Mouse (Mus musculus): ENCODE measurements around the gene Chd8. TPM values are rescaled to one million over a fixed set of nuclear protein-coding genes. Genes with fewer than 3 reads are reported as not detected.

The Chd8 gene
- total and polyA plus RNA-seq, 3 experiments = 17.3 to 96.8 (median 49.2) TPM

- no peak overlapping the region for H3K4me3 ChIP-seq (replicated peaks in 1 of 3; ENCODE audit: low read depth in 2 of 3, low read length in 2 of 3, poor library complexity in 1 of 3)
- H3K79me2 ChIP-seq (replicated peaks; ENCODE audit: control insufficient read depth, extremely low read depth, insufficient read depth, poor library complexity, severe bottlenecking) = no peaks in the 10 kb centered on the region
- dilution Hi-C loops (cut with MboI; ENCODE audit: extremely low pct_ligation_motif_present, extremely low pct_unique_long_range_greater_than_20kb, low sequenced_read_pairs) (no loop called here), in situ Hi-C loops (cut with MboI; ENCODE audit: low pct_ligation_motif_present, low pct_unique_long_range_greater_than_20kb, low sequenced_read_pairs) (no loop called here)
- H3K4me2 ChIP-seq (ENCODE audit: insufficient read depth, low read depth, poor library complexity, severe bottlenecking) = no peak overlapping the region
- no peaks in the 10 kb centered on the region for H3K27me3 ChIP-seq (replicated peaks)
- no peak for DNase-seq (ENCODE audit: extremely low read depth)
- no peak overlapping the region for H3K9ac ChIP-seq (ENCODE audit: insufficient read depth, low read depth)
- no peaks in the 10 kb centered on the region for H3K9me3 ChIP-seq (replicated peaks; ENCODE audit: low read length)
- H3K4me1 ChIP-seq (ENCODE audit: control insufficient read depth in 1 of 2, insufficient read depth in 2 of 2) = peaks cover 0 to 7% of the 10 kb centered on the region in 2 experiments; a peak in 2 of 4 replicates
- no peak overlapping the region for H3K27ac ChIP-seq (ENCODE audit: insufficient read depth, low read depth)
- TF ChIP-seq ZC3H11A (IDR thresholded peaks at IDR 0.05; ENCODE audit: low read depth, low read length) (no peak), TBP (conservative IDR thresholded peaks at IDR 0.05; ENCODE audit: low read depth, low read length) (no peak), ELF1 (IDR thresholded peaks at IDR 0.05; ENCODE audit: low read depth, low read length) (no peak)
- H3K36me3 ChIP-seq (replicated peaks in 1 of 2; ENCODE audit: control insufficient read depth in 1 of 2, insufficient read depth in 1 of 2, low read length in 1 of 2) = peaks cover 66 to 100% of the 10 kb centered on the region in 2 experiments
These were observed 31.6 kb downstream of the Chd8 start for GRCm38 (mm10) chr14:52225972-52226371.

GRCm38 (mm10) chr14:52217261-52217660, 40.3 kb downstream of the Chd8 start:
- H3K27me3 ChIP-seq (replicated peaks) = no peaks in the 10 kb centered on the region
- dilution Hi-C loops (cut with MboI; ENCODE audit: extremely low pct_ligation_motif_present, extremely low pct_unique_long_range_greater_than_20kb, low sequenced_read_pairs) = no loop called here

GRCm38 (mm10) chr14:52199412-52199811, 58.2 kb downstream of the Chd8 start:
- Histone ChIP-seq H3K27me3 (replicated peaks) (no peaks in the 10 kb centered on the region), H3K36me3 (replicated peaks in 1 of 2; ENCODE audit: control insufficient read depth in 1 of 2, insufficient read depth in 1 of 2, low read length in 1 of 2) (peaks cover 31 to 59% of the 10 kb centered on the region in 2 experiments), H3K9ac (ENCODE audit: insufficient read depth, low read depth) (no peak overlapping the region), H3K4me2 (ENCODE audit: insufficient read depth, low read depth, poor library complexity, severe bottlenecking) (no peak overlapping the region), H3K9me3 (replicated peaks; ENCODE audit: low read length) (no peaks in the 10 kb centered on the region), H3K27ac (ENCODE audit: insufficient read depth, low read depth) (no peak overlapping the region; the same call in 1 of the 2 replicates), H3K4me1 (ENCODE audit: control insufficient read depth in 1 of 2, insufficient read depth in 2 of 2) (peaks cover 3 to 21% of the 10 kb centered on the region in 2 experiments; a peak in 3 of 4 replicates), H3K4me3 (replicated peaks in 1 of 3; ENCODE audit: low read depth in 2 of 3, low read length in 2 of 3, poor library complexity in 1 of 3) (no peak overlapping the region), H3K79me2 (replicated peaks; ENCODE audit: control insufficient read depth, extremely low read depth, insufficient read depth, poor library complexity, severe bottlenecking) (peaks cover 24% of the 10 kb centered on the region)
- DNase-seq (ENCODE audit: extremely low read depth) = no peak
- in situ Hi-C loops (cut with MboI; ENCODE audit: low pct_ligation_motif_present, low pct_unique_long_range_greater_than_20kb, low sequenced_read_pairs) = loop anchor here (10.0 kb wide), 1 partner anchor 135 kb away; no protein-coding TSS in a partner anchor
- no peak for TF ChIP-seq BHLHE40 (IDR thresholded peaks at IDR 0.05; ENCODE audit: low read depth, low read length)
- TF ChIP-seq POLR2AphosphoS2 (IDR thresholded peaks at IDR 0.05; ENCODE audit: low read depth, low read length) = no peak
- TF ChIP-seq ELF1 (IDR thresholded peaks at IDR 0.05; ENCODE audit: low read depth, low read length) = no peak
- TF ChIP-seq TBP (conservative IDR thresholded peaks at IDR 0.05; ENCODE audit: low read depth, low read length) = no peak
- TF ChIP-seq RCOR1 (conservative IDR thresholded peaks at IDR 0.05; ENCODE audit: low read depth, low read length) = no peak
- TF ChIP-seq ZC3H11A (IDR thresholded peaks at IDR 0.05; ENCODE audit: low read depth, low read length) = no peak
- no peak for TF ChIP-seq NRF1 (IDR thresholded peaks at IDR 0.05; ENCODE audit: low read depth, low read length)
- TF ChIP-seq TCF12 (IDR thresholded peaks at IDR 0.05; ENCODE audit: low read depth, low read length) = no peak
- no peak for TF ChIP-seq MYC (IDR thresholded peaks at IDR 0.05; ENCODE audit: low read depth, low read length)
- dilution Hi-C loops (cut with MboI; ENCODE audit: extremely low pct_ligation_motif_present, extremely low pct_unique_long_range_greater_than_20kb, low sequenced_read_pairs) = no loop called here

More at GRCm38 (mm10) chr14:52217261-52217660, 40.3 kb downstream of the Chd8 start:
- Histone ChIP-seq H3K4me3 (replicated peaks in 1 of 3; ENCODE audit: low read depth in 2 of 3, low read length in 2 of 3, poor library complexity in 1 of 3) (no peak overlapping the region), H3K9me3 (replicated peaks; ENCODE audit: low read length) (no peaks in the 10 kb centered on the region), H3K27ac (ENCODE audit: insufficient read depth, low read depth) (no peak overlapping the region), H3K9ac (ENCODE audit: insufficient read depth, low read depth) (no peak overlapping the region), H3K79me2 (replicated peaks; ENCODE audit: control insufficient read depth, extremely low read depth, insufficient read depth, poor library complexity, severe bottlenecking) (no peaks in the 10 kb centered on the region), H3K4me2 (ENCODE audit: insufficient read depth, low read depth, poor library complexity, severe bottlenecking) (no peak overlapping the region), H3K4me1 (ENCODE audit: control insufficient read depth in 1 of 2, insufficient read depth in 2 of 2) (no peaks in the 10 kb centered on the region), H3K36me3 (replicated peaks in 1 of 2; ENCODE audit: control insufficient read depth in 1 of 2, insufficient read depth in 1 of 2, low read length in 1 of 2) (peaks cover 71 to 96% of the 10 kb centered on the region in 2 experiments)
- TF ChIP-seq RAD21 (IDR thresholded peaks at IDR 0.05; ENCODE audit: low read depth, low read length) (no peak), ZMIZ1 (IDR thresholded peaks at IDR 0.05; ENCODE audit: low read depth, low read length) (no peak), MAZ (IDR thresholded peaks at IDR 0.05; ENCODE audit: low read depth, low read length) (no peak), MEF2A (IDR thresholded peaks at IDR 0.05; ENCODE audit: borderline replicate concordance, low read depth, low read length) (no peak), POLR2A (IDR thresholded peaks at IDR 0.05; ENCODE audit: low read depth, low read length) (no peak), MXI1 (IDR thresholded peaks at IDR 0.05; ENCODE audit: low read depth, low read length) (no peak), TCF12 (IDR thresholded peaks at IDR 0.05; ENCODE audit: low read depth, low read length) (no peak), SIN3A (IDR thresholded peaks at IDR 0.05; ENCODE audit: low read length) (no peak), BHLHE40 (IDR thresholded peaks at IDR 0.05; ENCODE audit: low read depth, low read length) (no peak), JUND (conservative IDR thresholded peaks at IDR 0.05; ENCODE audit: low read depth, low read length) (no peak), MAX (IDR thresholded peaks at IDR 0.05; ENCODE audit: low read length) (no peak), CHD1 (IDR thresholded peaks at IDR 0.05; ENCODE audit: low read depth, low read length) (no peak), ETS1 (conservative IDR thresholded peaks at IDR 0.05; ENCODE audit: low read depth, low read length) (no peak), GABPA (IDR thresholded peaks at IDR 0.05; ENCODE audit: insufficient replicate concordance, low read depth, low read length) (no peak), ELF1 (IDR thresholded peaks at IDR 0.05; ENCODE audit: low read depth, low read length) (no peak), ZNF384 (IDR thresholded peaks at IDR 0.05; ENCODE audit: low read depth, low read length) (no peak), TBP (conservative IDR thresholded peaks at IDR 0.05; ENCODE audit: low read depth, low read length) (no peak), ZC3H11A (IDR thresholded peaks at IDR 0.05; ENCODE audit: low read depth, low read length) (no peak)
- in situ Hi-C loops (cut with MboI; ENCODE audit: low pct_ligation_motif_present, low pct_unique_long_range_greater_than_20kb, low sequenced_read_pairs) = no loop called here
- no peak for DNase-seq (ENCODE audit: extremely low read depth)

Measured in CH12.LX (cell line).